Mouse (Mus musculus) gastrocnemius, adult 8-10 months (tissue): Measurements from ENCODE around the gene Tgfb1. TPM values are rescaled to one million over a fixed set of nuclear protein-coding genes. Genes with fewer than 3 reads are reported as not detected.
"Not testable (repeated sequence)": the region's sequence is repeated elsewhere in the genome, so short reads cannot be mapped to it uniquely, and the experiment has no call there.

ENCODE experiments used
- DNase-seq, 2 experiments: peaks; one replicate each; pipeline ENCODE4 v3.0.0; 2022; ENCODE audit warnings: low spot score in 2 of 2
- total RNA-seq, 4 experiments: library from RNA; stranded (reverse); gene quantifications; 2 replicates each; pipeline ENCODE4 v1.2.4; 2022

Tgfb1 gene
- total RNA-seq, 4 experiments from 2014 or later: 2.1 to 4.7 (median 3.9) TPM

DNA sequence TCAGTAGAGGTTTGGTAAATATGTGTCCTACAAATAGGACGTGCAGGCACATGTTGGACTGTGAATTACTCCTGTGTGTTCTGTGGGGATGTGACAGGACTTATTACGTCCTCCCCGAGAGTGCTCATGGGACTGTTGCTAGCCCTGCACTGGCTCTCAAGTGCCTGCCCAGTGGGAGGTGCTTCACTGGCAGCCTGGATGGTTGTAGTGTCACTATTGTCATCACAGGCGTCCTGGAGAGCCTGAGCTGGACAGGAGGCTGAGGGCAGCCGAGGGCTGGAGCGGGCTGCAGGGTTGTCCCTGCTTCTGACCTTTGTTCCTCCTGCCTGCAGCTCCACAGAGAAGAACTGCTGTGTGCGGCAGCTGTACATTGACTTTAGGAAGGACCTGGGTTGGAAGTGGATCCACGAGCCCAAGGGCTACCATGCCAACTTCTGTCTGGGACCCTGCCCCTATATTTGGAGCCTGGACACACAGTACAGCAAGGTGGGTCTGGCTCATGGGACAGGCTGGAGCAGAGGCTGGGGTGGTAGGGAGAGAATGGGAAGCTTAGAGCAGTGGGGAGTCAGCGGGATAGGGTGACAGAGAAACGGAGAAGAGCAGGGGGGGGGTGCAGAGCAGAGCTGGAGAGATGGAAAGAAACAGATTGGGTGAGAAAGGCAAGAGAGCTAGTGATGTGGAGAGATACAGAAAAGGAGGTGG is 17.1 kb downstream of the Tgfb1 start:
- no peak for DNase-seq

GRCm38 (mm10) chr7:25704716-25705364 is 18.0 kb downstream of the Tgfb1 start:
- no peak for DNase-seq

DNA sequence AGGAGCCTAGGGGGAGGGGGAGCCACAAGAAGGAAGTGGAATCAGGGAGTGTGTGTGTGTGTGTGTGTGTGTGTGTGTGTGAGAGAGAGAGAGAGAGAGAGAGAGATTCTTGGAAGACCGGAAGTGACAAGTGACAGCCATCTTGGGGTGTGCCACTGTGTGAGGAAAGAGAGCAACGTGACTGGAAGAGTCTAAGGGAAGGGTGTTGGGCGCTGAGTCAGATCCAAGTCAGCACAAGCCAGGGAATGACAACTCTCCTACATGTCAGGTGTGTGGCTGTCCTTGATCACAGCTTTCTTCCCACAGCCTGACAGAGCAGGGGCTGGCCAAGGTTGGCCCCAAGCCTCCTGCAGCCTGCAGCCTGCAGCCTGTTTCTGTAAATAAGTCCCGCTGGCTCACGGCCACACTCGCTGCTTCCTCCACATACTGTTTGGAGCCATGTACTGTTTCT is 19.0 kb downstream of the Tgfb1 start:
- DNase-seq: no peak

DNA sequence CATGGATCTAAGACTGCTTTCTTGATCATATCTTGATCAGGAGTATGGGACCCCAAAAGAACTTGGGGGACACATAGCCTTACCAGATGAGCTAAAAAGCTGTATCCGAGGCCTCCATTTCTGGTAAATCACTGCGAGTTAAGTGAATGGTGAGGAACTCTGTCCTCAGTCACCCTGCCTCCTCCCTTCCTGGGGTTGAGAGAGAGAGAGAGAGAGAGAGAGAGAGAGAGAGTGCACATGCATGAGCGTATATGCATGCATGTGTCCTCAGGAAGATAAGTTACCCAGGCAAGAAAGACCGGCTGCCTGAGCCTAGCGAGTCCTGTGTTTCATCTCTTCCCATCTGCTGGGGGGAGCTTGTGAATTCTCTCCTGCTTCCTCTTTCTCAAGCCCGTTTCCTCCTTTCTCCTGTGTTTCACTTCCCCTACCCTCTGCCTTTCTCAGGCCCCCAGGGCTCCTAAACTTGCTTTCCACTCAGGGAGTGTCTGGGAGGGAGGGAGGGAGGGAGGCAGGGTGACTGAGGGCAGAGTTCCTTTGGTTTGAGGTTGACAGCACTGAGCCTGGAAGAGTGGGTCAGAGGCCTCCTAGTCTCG is 19.9 kb downstream of the Tgfb1 start:
- no peak for DNase-seq

DNA sequence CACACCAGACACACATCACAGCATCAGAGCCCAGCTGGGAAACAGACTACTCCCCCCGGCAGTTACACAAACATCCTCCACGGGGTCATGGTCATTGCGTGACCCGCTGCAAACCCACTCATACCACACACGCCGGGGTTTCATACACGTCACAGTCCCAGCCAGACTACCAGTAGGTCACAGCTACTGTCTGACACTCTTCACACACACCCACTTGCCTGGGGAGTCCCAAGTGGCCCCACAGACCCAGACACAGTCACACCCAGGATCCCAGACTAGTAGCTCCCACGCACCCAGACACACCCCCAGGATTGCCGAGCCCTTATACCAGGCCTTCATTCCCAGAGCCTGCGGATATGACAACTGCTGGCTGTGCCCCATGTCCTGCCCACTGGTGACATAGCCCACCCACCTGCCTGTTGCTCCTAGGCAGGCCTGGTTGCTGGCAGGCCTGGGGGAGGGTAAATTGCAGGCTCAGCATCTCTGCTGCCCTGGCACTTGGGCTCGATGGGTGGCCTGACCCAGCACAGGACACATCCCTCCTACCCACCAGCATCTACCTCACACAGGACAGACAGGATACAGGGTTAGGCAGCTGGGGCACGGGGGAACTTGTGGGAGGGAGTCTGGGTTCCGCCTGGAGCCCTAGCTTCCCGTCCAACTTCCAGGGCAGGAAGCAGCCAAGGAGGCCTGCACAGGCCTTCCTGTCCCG is 20.9 kb downstream of the Tgfb1 start:
- peak in 1 of 2 experiments; percentile 30 for DNase-seq

- DNase-seq: peak in 1 of 2 experiments; percentile 57
Observed at GRCm38 (mm10) chr7:25709961-25710360, 23.2 kb downstream of the Tgfb1 start.

DNA sequence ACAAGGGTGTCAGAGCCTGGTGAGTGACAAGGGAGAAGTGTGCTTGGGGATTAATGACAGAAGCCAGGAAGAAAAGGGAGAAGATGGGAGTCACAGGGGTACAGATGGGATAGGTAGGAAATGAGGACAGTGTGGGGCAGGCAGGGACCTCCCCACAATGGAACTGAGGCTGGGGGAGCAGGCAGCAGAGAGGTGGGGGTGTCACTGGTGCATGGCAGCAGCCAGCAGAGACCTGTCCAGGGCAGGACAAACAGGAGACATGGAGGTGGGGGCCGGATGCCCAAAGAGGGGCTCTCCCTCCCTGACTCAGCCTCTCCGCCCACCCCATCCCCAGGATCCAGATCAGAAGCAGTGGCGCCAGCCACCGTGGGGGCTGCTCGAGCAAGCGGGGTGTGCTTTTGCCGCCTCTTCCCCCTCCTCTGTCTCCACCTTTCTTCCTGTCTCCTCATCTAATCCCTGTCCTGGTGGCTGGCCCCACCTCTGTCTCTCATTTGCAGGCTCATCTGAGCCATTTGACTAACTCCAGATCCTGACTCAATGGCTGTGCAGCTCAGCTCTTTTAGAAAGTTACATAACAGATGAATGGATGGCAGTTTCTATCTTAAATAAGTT is 23.8 kb downstream of the Tgfb1 start:
- peak in 1 of 2 experiments; percentile 18 for DNase-seq

- no peak for DNase-seq
Observed at GRCm38 (mm10) chr7:25711165-25711564, 24.4 kb downstream of the Tgfb1 start.

GRCm38 (mm10) chr7:25711731-25712197 is 25.0 kb downstream of the Tgfb1 start:
- peak in 1 of 2 experiments; percentile 56 for DNase-seq

- DNase-seq: no peak
Observed at GRCm38 (mm10) chr7:25712801-25713200, 26.0 kb downstream of the Tgfb1 start.

- no peak for DNase-seq
Observed at GRCm38 (mm10) chr7:25714581-25714980, 27.8 kb downstream of the Tgfb1 start.

DNA sequence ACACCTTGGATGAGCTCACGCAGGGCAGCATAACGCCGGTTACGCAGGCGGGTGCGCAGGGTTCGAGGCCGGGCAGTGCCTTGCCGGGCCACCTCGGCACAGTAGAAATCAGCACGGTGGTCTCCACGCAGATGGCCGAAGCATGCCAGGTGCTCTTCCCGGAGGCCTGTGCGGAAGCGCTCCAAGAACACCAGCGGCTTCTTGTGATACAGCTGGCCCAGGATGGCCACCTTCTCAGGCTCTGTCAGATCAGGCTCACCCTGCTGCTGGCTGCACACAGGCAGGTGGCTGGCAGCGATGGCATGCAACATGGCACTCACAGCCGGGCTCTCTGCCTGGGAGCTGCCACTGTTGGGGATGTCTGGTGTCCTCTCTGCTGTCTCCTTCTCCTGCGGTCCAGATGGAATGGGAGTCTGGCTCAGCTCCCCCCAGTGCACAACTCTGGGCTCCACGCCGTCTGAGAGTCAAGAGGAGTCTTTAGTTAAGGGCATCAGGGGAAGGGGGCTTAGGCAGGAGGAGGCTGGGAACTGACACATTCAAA is 29.0 kb downstream of the Tgfb1 start:
- no peak for DNase-seq

DNA sequence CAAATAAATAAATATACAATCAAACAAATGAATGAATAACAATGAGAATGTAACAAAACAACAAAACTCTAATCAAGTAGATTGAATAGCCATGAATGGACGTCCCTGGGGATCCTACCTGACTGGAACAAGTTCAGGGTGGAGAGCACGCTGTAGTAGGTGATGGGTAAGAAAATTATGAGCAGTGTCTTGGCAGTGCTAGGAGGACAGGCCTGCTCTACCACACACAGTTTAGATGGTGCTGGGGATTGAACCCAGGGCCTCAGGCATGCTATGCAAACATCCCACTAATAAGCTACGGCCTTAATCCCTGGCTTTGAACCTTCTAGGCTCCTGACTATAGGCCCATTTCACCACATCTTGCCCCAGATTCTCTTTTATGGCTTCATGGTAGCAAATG is 30.7 kb downstream of the Tgfb1 start:
- no peak for DNase-seq

DNA sequence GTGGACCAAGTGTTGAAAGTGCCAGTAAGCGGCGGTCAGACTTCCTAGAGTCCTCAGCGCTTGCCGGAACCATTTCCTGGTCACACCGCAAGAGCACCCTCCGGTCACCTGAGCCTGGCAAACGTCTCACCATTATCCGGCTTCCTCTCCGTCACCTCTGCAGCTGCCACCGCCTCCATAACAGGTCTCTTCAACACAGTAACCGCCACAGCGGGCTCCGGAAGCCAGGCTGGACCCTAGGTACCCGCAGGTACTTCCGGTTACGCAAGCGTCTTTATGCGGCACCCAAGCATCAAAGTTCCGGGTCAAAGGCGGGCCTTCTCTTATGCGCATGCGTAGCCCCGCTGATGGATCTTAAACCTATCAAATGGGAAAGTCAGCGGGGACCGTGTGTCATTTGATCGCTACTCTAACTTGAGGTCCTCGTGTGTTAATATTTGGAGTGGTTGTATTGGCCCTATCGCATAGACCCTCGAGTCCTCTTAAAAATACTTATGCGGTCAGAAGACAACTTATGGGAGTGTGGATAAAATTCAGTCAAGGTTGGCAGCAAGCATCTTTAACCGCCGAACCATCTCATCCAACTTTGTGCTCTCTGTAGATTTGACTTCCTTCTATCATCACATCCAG is 32.1 kb downstream of the Tgfb1 start, which contains the start of gene Ccdc97:
Gene Ccdc97 (minus strand): TSS at position 301 of the 630 bp plus-strand sequence.
- peak; percentile 90 to 91 for DNase-seq

DNA sequence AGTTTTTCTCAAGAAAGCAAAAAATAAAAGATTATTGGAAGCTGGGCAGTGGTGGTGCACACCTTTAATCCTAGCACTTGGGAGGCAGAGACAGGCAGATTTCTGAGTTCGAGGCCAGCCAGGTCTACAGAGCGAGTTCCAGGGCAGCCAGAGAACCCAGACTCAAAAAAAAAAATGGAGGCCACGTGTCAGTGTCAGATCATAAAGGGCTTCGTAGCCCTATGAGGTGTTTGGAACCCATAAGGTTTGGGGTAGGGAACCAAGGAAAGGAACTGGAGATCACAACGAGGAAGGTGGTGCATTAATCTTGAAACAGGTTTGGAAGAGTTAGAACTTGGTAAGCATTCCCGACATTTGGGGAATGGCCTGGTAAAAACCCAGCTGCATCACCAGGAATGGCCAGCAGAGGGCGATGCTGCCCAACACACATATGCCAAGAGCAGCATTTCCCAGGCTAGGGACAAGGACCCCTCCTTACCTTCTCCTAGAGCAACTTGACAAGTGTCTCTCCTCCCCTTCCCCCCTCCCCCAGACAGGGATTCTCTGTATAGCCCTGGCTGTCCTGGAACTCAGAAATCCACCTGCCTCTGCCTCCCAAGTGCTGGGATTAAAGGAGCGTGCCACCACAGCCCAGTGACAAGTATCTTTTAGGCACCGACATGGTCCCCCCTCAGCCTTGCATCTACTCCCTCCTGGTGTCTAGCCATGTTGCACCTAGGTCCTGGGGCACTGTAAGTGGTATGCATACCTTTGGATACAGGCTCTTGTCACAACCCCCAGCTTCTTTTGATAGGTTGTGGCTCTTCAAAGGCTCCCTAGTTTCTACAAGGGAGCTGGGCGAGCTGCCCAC is 33.2 kb downstream of the Tgfb1 start:
- DNase-seq: peak; percentile 72 to 73

GRCm38 (mm10) chr7:25720760-25721159 is 34.0 kb downstream of the Tgfb1 start:
- no peak for DNase-seq

- not testable (repeated sequence) for DNase-seq
Observed at GRCm38 (mm10) chr7:25721776-25722175, 35.0 kb downstream of the Tgfb1 start.

DNA sequence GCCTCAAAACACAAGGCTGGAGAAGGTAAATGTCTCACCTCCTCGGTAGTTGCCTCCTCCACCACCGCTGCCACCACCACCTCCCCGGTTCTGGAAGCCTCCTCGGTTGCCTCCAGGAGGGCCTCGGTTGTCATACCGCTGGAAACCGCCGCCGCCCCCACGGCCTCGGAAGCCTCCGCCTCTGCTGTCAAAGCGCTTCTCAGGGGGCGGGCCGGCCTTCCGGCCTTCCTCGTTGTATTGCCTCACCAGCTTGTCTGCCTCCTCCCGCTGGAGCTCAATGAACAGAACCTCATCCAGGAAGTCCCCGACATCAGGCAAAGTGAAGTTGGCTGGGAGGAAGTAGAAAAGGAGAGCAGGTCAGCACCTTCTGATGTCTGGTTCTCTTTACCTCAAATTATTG is 39.1 kb downstream of the Tgfb1 start:
- DNase-seq: no peak

GRCm38 (mm10) chr7:25727800-25728199 is 41.0 kb downstream of the Tgfb1 start:
- DNase-seq: no peak
